Mouse (Mus musculus) spleen, adult 2 months (tissue): Measurements from ENCODE around the gene Tmem164.

ENCODE experiments used
- CTCF ChIP-seq: fragments of 200-500 bp; IDR thresholded peaks from 2 replicates; pipeline ENCODE4 v1.5.1; 2011; ENCODE audit warnings: mild to moderate bottlenecking, inconsistent platforms; ENCODE audit not compliant: insufficient read depth, insufficient read length, insufficient replicate concordance; ENCODE audit errors: extremely low read depth
- POLR2A ChIP-seq: fragments of 200-500 bp; IDR thresholded peaks from 2 replicates; pipeline ENCODE4 v1.6.1; 2011; ENCODE audit warnings: low read depth, low read length, inconsistent platforms

DNA sequence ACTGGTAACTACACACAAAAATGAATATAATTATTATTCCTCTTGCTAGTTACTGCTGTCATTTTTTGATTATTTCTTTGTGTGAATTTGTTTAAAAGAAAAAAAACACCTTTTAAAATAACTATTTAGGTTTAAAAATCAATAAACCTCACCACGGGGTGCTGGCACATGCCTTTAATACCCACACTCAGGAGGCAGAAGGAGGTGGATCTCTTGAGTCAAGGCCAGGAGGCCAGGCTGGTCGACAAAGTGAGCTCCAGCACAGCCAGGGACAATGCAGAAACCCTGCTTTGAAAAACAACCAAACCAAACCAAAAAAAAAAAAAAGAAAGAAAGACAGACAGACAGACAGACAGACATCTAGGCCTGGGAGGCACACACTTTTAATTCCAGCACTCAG, 12.1 kb downstream of the Tmem164 start:
- TF ChIP-seq CTCF (no peak), POLR2A (no peak)
